Mouse (Mus musculus): Measurements from ENCODE around the gene Sytl1. TPM values are rescaled to one million over a fixed set of nuclear protein-coding genes. Genes with fewer than 3 reads are reported as not detected.

Gene Sytl1
- polyA plus RNA-seq, 1 experiment, result not detected

DNA sequence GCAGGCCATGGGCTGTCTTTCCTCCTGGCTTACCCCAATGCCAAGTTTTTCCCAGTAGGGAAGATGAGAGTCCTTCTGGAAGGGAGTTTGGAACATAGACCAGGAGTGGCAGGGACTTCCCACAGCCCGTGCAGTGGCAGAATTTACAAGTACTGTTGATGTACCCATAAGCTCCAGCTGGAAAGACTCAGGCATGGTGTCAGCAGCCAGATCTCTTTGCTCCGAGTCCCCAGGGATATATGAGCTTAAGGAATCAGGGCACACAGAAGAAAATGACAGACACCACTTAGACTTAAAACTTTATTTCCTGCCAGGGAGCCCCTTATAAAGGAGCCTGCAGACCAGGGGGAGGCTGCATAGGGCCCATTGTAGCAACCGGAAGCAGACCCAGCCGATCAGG lies 2.8 kb upstream of the Sytl1 start:
- Histone ChIP-seq H3K27ac (ENCODE audit: insufficient read depth, low read depth, low read length) (no peak overlapping the region), H3K4me3 (ENCODE audit: insufficient read depth, low read length) (no peak overlapping the region), H3K4me1 (ENCODE audit: control insufficient read depth, insufficient read depth, low read length) (no peaks in the 10 kb centered on the region)
- no peak for TF ChIP-seq POLR2A (IDR thresholded peaks at IDR 0.05; ENCODE audit: borderline replicate concordance, low read depth, low read length)
- no peak for TF ChIP-seq CTCF (IDR thresholded peaks at IDR 0.05; ENCODE audit: low read depth, low read length)

GRCm38 (mm10) chr4:133265297-133265696 lies 2.4 kb upstream of the Sytl1 start:
- no peak overlapping the region for H3K4me3 ChIP-seq (ENCODE audit: insufficient read depth, low read length)
- TF ChIP-seq POLR2A (IDR thresholded peaks at IDR 0.05; ENCODE audit: borderline replicate concordance, low read depth, low read length) (no peak), CTCF (IDR thresholded peaks at IDR 0.05; ENCODE audit: low read depth, low read length) (no peak)
- H3K27ac ChIP-seq (ENCODE audit: insufficient read depth, low read depth, low read length), result no peak overlapping the region
- no peaks in the 10 kb centered on the region for H3K4me1 ChIP-seq (ENCODE audit: control insufficient read depth, insufficient read depth, low read length)

- Histone ChIP-seq H3K27ac (ENCODE audit: insufficient read depth, low read depth, low read length) (no peak overlapping the region), H3K4me1 (ENCODE audit: control insufficient read depth, insufficient read depth, low read length) (no peaks in the 10 kb centered on the region), H3K4me3 (ENCODE audit: insufficient read depth, low read length) (no peak overlapping the region)
- TF ChIP-seq POLR2A (IDR thresholded peaks at IDR 0.05; ENCODE audit: borderline replicate concordance, low read depth, low read length), result no peak
Measured at GRCm38 (mm10) chr4:133264559-133264958, 1.6 kb upstream of the Sytl1 start.

GRCm38 (mm10) chr4:133263756-133264155 lies 843 bp upstream of the Sytl1 start:
- H3K4me1 ChIP-seq (ENCODE audit: control insufficient read depth, insufficient read depth, low read length), result no peaks in the 10 kb centered on the region
- TF ChIP-seq CTCF (IDR thresholded peaks at IDR 0.05; ENCODE audit: low read depth, low read length) (no peak), POLR2A (IDR thresholded peaks at IDR 0.05; ENCODE audit: borderline replicate concordance, low read depth, low read length) (no peak)
- H3K4me3 ChIP-seq (ENCODE audit: insufficient read depth, low read length), result no peak overlapping the region
- no peak overlapping the region for H3K27ac ChIP-seq (ENCODE audit: insufficient read depth, low read depth, low read length)

DNA sequence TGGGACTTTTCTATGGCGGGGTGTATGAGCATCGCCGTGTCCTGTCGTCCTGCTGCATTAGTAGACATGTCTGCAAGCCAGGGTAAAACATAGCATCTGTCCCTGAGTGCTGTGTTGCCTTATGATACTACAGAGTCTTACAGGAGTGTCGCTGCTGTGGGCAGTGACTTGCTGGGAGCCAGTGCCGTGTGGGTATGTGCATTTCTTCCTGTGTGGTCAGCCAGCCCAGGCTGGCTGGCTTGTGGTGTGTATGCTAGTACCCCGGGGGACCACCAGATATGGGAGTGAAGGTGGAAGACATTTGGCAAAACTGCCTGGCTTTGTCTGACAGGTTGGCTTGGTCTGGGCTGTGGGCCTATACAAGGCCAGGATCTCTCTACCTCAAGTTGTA lies 543 bp downstream of the Sytl1 start:
- Histone ChIP-seq H3K4me1 (ENCODE audit: control insufficient read depth, insufficient read depth, low read length) (no peaks in the 10 kb centered on the region), H3K4me3 (ENCODE audit: insufficient read depth, low read length) (no peak overlapping the region), H3K27ac (ENCODE audit: insufficient read depth, low read depth, low read length) (no peak overlapping the region)
- TF ChIP-seq POLR2A (IDR thresholded peaks at IDR 0.05; ENCODE audit: borderline replicate concordance, low read depth, low read length) (no peak), CTCF (IDR thresholded peaks at IDR 0.05; ENCODE audit: low read depth, low read length) (no peak)

DNA sequence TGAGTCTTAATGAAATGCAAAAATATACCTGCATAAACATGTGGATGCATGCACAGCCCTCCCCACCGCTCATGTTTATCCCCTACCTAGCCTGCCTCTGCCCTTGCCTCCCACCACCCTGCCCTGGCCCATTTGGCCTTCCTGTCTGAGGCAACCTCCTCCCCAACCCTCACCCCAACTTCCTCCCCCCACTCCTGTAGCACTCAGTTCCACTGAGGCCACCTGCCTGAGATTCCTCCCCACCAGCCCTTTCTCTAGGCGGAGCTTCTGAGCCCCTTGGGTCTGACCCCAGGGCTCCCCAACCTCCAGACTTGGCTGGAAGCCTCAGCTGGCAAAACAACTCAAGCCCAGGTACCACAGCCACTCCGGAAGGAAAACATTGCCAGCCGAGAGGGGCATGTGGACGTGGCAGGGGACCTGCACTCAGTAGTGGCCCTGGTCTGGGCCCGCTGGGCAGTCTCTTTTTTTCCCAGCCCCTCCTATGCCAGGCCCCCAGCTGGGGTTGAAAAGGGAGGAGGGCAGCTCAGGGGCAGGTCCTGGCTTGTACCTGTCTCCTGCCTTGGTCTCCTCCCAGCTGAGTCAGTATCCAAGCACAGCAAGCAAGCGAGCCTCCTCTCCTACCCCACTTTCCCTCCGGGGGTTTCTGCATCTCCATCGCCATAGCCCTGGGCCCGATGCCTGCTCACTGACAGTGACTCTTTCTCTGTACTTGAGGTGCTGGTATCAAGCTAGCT lies 1.1 kb downstream of the Sytl1 start:
- no peaks in the 10 kb centered on the region for H3K4me1 ChIP-seq (ENCODE audit: control insufficient read depth, insufficient read depth, low read length)
- no peak overlapping the region for H3K27ac ChIP-seq (ENCODE audit: insufficient read depth, low read depth, low read length)
- TF ChIP-seq POLR2A (IDR thresholded peaks at IDR 0.05; ENCODE audit: borderline replicate concordance, low read depth, low read length) (no peak), CTCF (IDR thresholded peaks at IDR 0.05; ENCODE audit: low read depth, low read length) (no peak)
- H3K4me3 ChIP-seq (ENCODE audit: insufficient read depth, low read length), result no peak overlapping the region

- Histone ChIP-seq H3K27ac (ENCODE audit: insufficient read depth, low read depth, low read length) (no peak overlapping the region), H3K4me1 (ENCODE audit: control insufficient read depth, insufficient read depth, low read length) (no peaks in the 10 kb centered on the region), H3K4me3 (ENCODE audit: insufficient read depth, low read length) (no peak overlapping the region)
- TF ChIP-seq POLR2A (IDR thresholded peaks at IDR 0.05; ENCODE audit: borderline replicate concordance, low read depth, low read length) (no peak), CTCF (IDR thresholded peaks at IDR 0.05; ENCODE audit: low read depth, low read length) (no peak)
Measured at GRCm38 (mm10) chr4:133257798-133258408, 5.0 kb downstream of the Sytl1 start.

- no peak overlapping the region for H3K27ac ChIP-seq (ENCODE audit: insufficient read depth, low read depth, low read length)
- H3K4me1 ChIP-seq (ENCODE audit: control insufficient read depth, insufficient read depth, low read length), result no peaks in the 10 kb centered on the region
- no peak overlapping the region for H3K4me3 ChIP-seq (ENCODE audit: insufficient read depth, low read length)
- no peak for TF ChIP-seq POLR2A (IDR thresholded peaks at IDR 0.05; ENCODE audit: borderline replicate concordance, low read depth, low read length)
- no peak for TF ChIP-seq CTCF (IDR thresholded peaks at IDR 0.05; ENCODE audit: low read depth, low read length)
Measured at GRCm38 (mm10) chr4:133257230-133257629, 5.7 kb downstream of the Sytl1 start.

DNA sequence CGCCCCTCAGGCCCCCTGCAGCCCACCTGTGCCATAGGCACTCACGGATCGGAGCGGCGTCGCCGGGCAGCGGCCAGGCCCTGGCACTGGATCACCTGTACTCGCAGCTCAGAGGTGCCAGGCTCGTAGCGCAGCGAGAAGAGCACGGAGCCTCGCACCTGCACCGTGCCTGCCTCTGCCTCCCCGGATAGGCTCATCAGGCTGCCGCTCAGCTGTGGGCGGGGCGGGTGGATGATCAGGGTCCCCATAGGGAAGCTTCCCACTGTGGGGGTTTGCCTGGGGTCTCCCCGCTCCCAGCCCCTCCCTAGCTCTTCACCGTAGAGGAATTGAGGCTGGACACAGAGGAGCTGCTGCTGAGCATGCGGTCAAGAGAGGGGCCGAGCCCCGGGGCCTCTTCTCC lies 6.1 kb downstream of the Sytl1 start:
- H3K27ac ChIP-seq (ENCODE audit: insufficient read depth, low read depth, low read length), result no peak overlapping the region
- TF ChIP-seq CTCF (IDR thresholded peaks at IDR 0.05; ENCODE audit: low read depth, low read length), result no peak
- no peak for TF ChIP-seq POLR2A (IDR thresholded peaks at IDR 0.05; ENCODE audit: borderline replicate concordance, low read depth, low read length)
- no peaks in the 10 kb centered on the region for H3K4me1 ChIP-seq (ENCODE audit: control insufficient read depth, insufficient read depth, low read length)
- H3K4me3 ChIP-seq (ENCODE audit: insufficient read depth, low read length), result no peak overlapping the region

- H3K4me1 ChIP-seq (ENCODE audit: control insufficient read depth, insufficient read depth, low read length), result no peaks in the 10 kb centered on the region
- TF ChIP-seq CTCF (IDR thresholded peaks at IDR 0.05; ENCODE audit: low read depth, low read length) (no peak), POLR2A (IDR thresholded peaks at IDR 0.05; ENCODE audit: borderline replicate concordance, low read depth, low read length) (no peak)
- no peak overlapping the region for H3K27ac ChIP-seq (ENCODE audit: insufficient read depth, low read depth, low read length)
- H3K4me3 ChIP-seq (ENCODE audit: insufficient read depth, low read length), result no peak overlapping the region
Measured at GRCm38 (mm10) chr4:133255392-133255791, 7.5 kb downstream of the Sytl1 start.

Data from bone marrow macrophage, adult 2 months (primary cell).